Mouse (Mus musculus) hindbrain, embryonic 15.5 days (tissue): ENCODE results near the gene D930007J09Rik. TPM values are rescaled to one million over a fixed set of nuclear protein-coding genes. Genes with fewer than 3 reads are reported as not detected.

Source experiments
- ATAC-seq: fragments of 200-750 bp; cut with Nextera tagmentation; 2 replicates; pipeline ENCODE4 v1.8.0; 2017; ENCODE audit warnings: low read depth, moderate number of reproducible peaks, moderate TSS enrichment; ENCODE audit not compliant: low FRiP score
- H3K27ac ChIP-seq: fragments of 300-500 bp; sonication (generic); replicated peaks from 2 replicates; pipeline ENCODE4 v1.5.1; 2015; ENCODE audit warnings: mild to moderate bottlenecking, inconsistent platforms
- H3K27me3 ChIP-seq: fragments of 300-500 bp; sonication (generic); 2 replicates; pipeline ENCODE4 v1.6.1; 2015; ENCODE audit warnings: control low read depth, inconsistent platforms
- H3K36me3 ChIP-seq: fragments of 300-500 bp; sonication (generic); 2 replicates; pipeline ENCODE4 v1.6.1; 2015; ENCODE audit warnings: control low read depth, inconsistent platforms
- H3K4me1 ChIP-seq: fragments of 300-500 bp; sonication (generic); replicated peaks from 2 replicates; pipeline ENCODE4 v1.6.1; 2015; ENCODE audit warnings: control low read depth, inconsistent platforms
- H3K4me2 ChIP-seq: fragments of 300-500 bp; sonication (generic); 2 replicates; pipeline ENCODE4 v1.6.1; 2015; ENCODE audit warnings: moderate library complexity, mild to moderate bottlenecking, inconsistent platforms
- H3K4me3 ChIP-seq: fragments of 300-500 bp; sonication (generic); 2 replicates; pipeline ENCODE4 v1.5.1; 2015; ENCODE audit warnings: mild to moderate bottlenecking, inconsistent platforms
- H3K9ac ChIP-seq: fragments of 300-500 bp; sonication (generic); 2 replicates; pipeline ENCODE4 v1.6.1; 2015; ENCODE audit warnings: inconsistent platforms
- H3K9me3 ChIP-seq: fragments of 300-500 bp; sonication (generic); 2 replicates; pipeline ENCODE4 v1.6.1; 2016; ENCODE audit warnings: control low read depth, inconsistent platforms
- WGBS: fragments of 180-500 bp; shearing (Covaris S2); methylation state at CpG from one replicate; pipeline ENCODE4 v1.1.7; 2015; 5-methylcytosine and 5-hydroxymethylcytosine counted together
- polyA plus RNA-seq: library from polyadenylated mRNA; unstranded; fragments of >200 nt; fragmentation: Nextera tagmentation; extraction: Ambion mirVana; gene quantifications from 2 replicates; pipeline ENCODE4 v1.2.1, GENCODE M21; 2015

D930007J09Rik gene
- polyA plus RNA-seq, 1 experiment from 2014 or later, result not detected

DNA sequence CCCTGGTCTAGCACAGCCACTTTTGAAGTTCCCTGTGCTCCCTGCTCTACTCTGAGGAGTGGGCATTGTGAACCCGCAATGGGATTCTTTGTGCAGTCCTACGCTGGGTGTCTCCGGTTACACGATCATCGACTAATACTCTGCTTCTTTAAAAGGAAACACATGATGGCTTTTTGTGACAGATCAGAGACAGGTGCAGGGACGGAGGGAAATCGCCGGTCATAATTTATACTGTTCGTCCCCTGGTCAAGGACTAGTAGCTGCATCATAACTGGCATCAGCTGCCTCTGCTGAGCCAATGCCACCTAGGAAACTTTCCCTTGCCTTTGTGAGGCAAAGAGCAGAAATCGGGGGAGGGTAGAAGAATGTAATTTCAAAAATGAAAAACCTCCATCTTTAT, 26.3 kb downstream of the D930007J09Rik start:
- Histone ChIP-seq H3K27me3 (no peaks in the 10 kb centered on the region), H3K4me2 (no peak overlapping the region), H3K4me1 (no peaks in the 10 kb centered on the region), H3K36me3 (no peaks in the 10 kb centered on the region), H3K9me3 (no peaks in the 10 kb centered on the region), H3K27ac (no peak overlapping the region), H3K9ac (no peak overlapping the region), H3K4me3 (no peak overlapping the region)
- WGBS, result 92% methylated on average over 10 of the region's 10 CpGs
- ATAC-seq, result no peak

DNA sequence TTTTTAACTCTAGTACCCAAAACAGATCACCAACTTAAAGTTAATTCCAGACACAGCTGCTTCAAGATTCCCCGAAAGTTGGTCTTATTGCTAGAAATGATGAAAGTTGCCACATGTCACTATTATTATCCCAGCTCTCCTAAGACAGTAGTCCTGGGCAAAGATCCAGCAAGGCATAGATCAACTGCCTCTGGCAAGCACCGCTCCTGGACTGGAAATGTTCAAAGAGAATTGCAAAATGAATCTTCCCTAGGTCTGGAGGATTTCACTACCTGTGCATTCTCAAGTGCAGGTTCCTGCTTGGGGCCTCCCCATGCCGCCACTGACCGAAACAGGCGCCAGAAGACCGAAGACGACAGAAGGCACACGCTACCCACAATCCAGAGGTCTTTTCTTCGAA, 26.8 kb downstream of the D930007J09Rik start:
- no peak overlapping the region for H3K4me2 ChIP-seq
- no peaks in the 10 kb centered on the region for H3K36me3 ChIP-seq
- no peaks in the 10 kb centered on the region for H3K9me3 ChIP-seq
- H3K4me3 ChIP-seq, result no peak overlapping the region
- H3K27me3 ChIP-seq, result no peaks in the 10 kb centered on the region
- H3K9ac ChIP-seq, result no peak overlapping the region
- H3K4me1 ChIP-seq, result no peaks in the 10 kb centered on the region
- no peak for ATAC-seq
- H3K27ac ChIP-seq, result no peak overlapping the region
- WGBS, result 94% methylated on average over 9 of the region's 9 CpGs

DNA sequence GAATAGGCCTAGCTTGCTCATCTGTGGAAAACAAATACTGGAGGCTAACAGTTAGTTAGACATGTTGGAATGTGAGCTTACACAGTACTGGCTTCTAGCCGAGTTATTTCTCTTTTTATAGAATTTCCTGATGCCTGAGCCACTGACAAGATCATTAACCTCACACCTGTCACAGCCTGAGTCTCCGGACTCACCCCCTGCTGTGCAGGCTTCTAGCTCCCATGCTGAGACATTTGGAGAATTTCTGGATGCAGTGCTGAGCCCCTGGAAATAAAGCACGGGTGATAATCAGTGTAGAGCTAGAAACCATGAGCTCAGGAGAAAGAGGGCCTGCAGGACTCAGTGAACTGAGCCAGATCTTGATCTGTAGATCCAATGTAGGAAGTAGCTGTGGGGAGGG, 32.7 kb downstream of the D930007J09Rik start:
- WGBS, result 16% methylated on average over 3 of the region's 3 CpGs
- Histone ChIP-seq H3K9ac (no peak overlapping the region), H3K27ac (no peak overlapping the region), H3K36me3 (no peaks in the 10 kb centered on the region), H3K9me3 (no peaks in the 10 kb centered on the region), H3K4me2 (no peak overlapping the region), H3K4me3 (no peak overlapping the region), H3K4me1 (no peaks in the 10 kb centered on the region), H3K27me3 (no peaks in the 10 kb centered on the region)
- ATAC-seq, result no peak

DNA sequence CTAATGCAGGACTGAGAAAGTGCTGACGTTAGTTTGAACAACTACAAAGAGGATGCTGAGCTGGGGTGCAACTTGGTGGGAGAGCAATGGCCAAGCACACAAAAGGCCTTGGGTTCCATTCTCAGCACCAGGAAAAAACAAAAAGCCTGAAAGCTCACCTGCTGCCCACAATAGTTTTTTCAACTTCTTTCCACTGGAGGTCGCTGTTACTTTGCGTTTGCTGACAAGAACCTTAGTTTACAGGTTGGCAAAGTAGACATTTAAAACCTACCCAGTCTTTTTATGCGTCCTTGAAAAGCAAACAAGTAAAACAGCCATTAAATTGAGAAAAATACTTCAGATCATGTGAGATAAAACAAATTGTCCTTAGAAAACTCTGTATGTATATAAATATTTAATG, 34.5 kb downstream of the D930007J09Rik start:
- WGBS, result 15% methylated on average over 4 of the region's 4 CpGs
- H3K27me3 ChIP-seq, result no peaks in the 10 kb centered on the region
- ATAC-seq, result no peak
- H3K4me3 ChIP-seq, result no peak overlapping the region
- no peak overlapping the region for H3K27ac ChIP-seq
- H3K4me2 ChIP-seq, result no peak overlapping the region
- no peaks in the 10 kb centered on the region for H3K4me1 ChIP-seq
- H3K9ac ChIP-seq, result no peak overlapping the region
- no peaks in the 10 kb centered on the region for H3K9me3 ChIP-seq
- H3K36me3 ChIP-seq, result no peaks in the 10 kb centered on the region

DNA sequence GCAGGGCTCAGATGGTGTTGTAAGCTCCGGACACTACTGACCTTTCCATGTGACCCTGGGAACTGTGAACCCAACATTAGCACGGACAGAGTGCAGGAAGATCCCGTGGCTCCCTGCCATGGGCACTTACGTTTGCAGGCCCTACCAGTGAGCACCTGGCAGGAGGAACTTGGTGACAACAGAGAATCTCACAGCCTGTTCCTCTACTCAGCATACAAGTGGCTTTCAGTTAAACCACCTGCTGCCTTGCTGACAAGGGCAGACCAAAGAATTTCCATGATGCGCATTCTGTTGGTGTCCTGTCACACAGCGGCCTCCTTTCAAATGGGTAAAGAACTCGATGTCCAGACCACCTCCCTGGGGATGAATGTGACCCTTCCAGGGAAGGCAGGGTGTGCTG, 38.2 kb downstream of the D930007J09Rik start:
- ATAC-seq, result no peak
- Histone ChIP-seq H3K27ac (no peak overlapping the region), H3K4me3 (no peak overlapping the region), H3K9ac (no peak overlapping the region), H3K4me1 (peaks cover under 1% of the 10 kb centered on the region), H3K27me3 (no peaks in the 10 kb centered on the region), H3K9me3 (no peaks in the 10 kb centered on the region), H3K4me2 (no peak overlapping the region), H3K36me3 (no peaks in the 10 kb centered on the region)
- WGBS, result 19% methylated on average over 7 of the region's 7 CpGs

DNA sequence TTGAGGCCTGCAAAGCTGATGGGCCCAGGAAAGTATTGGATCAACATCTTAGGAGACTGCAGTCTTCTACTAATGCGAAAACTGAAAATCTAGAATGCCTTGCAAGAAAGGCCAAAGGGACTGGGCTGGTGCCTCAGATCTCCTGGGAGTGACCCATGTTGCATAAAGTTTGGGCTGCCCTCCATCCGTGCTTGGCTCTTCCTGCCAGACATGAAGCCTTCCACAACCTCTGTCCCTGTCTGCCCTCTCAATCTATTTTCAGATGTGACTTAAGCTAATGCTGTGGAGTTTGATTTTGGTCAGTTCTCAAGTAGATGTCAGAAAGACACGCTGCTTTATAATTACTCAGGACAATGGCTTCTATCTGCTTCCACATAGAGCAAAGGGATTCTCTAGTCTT, 39.5 kb downstream of the D930007J09Rik start:
- H3K4me3 ChIP-seq, result no peak overlapping the region
- no peaks in the 10 kb centered on the region for H3K27me3 ChIP-seq
- no peak for ATAC-seq
- no peaks in the 10 kb centered on the region for H3K36me3 ChIP-seq
- H3K4me2 ChIP-seq, result no peak overlapping the region
- no peak overlapping the region for H3K27ac ChIP-seq
- H3K9me3 ChIP-seq, result no peaks in the 10 kb centered on the region
- H3K4me1 ChIP-seq, result peaks cover 6% of the 10 kb centered on the region
- 90% methylated on average over 3 of the region's 3 CpGs for WGBS
- no peak overlapping the region for H3K9ac ChIP-seq

DNA sequence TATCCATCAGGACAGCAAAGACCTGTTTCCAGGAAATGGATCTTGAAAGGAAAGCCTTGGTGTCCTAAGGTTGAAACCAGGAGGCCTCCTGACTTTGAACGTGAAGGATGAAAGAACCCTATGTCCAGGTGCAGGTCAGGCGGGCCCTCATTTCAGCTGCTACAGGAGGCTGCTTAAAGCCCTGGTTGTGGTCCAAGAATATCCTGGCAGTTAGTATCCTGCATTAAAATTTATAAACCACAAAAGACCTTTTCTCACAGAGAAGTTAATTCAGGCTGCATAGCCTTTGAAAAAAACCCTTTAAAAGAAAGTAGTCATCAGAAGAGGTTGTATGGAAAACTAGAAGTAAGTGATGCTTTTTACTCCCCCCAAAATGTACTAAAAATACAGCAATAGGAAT, 41.9 kb downstream of the D930007J09Rik start:
- Histone ChIP-seq H3K4me2 (no peak overlapping the region), H3K36me3 (no peaks in the 10 kb centered on the region), H3K4me3 (no peak overlapping the region), H3K4me1 (peaks cover 6% of the 10 kb centered on the region), H3K27ac (no peak overlapping the region), H3K9ac (no peak overlapping the region), H3K27me3 (no peaks in the 10 kb centered on the region), H3K9me3 (no peaks in the 10 kb centered on the region)
- 91% methylated on average over 2 of the region's 2 CpGs for WGBS
- ATAC-seq, result no peak

DNA sequence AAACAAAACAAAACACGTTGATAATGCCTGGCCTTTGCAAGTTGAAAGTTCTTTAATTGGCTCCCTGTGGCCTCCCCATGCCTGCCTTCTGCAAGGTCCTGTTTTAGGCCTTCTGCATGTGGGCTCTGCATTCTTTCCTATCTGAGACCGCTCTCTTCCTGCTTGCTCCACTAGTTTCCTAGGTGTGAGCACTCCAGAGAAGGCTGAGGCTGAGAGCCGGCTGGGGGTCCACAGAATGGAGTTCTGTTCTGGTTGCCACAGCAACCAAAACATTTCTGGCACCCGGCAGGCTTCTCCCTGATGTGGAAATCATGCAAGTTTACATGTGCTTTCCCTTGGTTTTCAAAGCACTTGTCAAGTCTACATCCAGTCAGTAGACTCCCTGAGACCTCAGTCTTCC, 43.6 kb downstream of the D930007J09Rik start:
- 9% methylated on average over 4 of the region's 4 CpGs for WGBS
- ATAC-seq, result peak; percentile 83
- H3K27ac ChIP-seq, result no peak overlapping the region

More for the DNA sequence above, 43.6 kb downstream of the D930007J09Rik start:
- no peaks in the 10 kb centered on the region for H3K27me3 ChIP-seq
- no peak overlapping the region for H3K4me2 ChIP-seq
- no peaks in the 10 kb centered on the region for H3K36me3 ChIP-seq
- H3K4me1 ChIP-seq, result peaks cover 6% of the 10 kb centered on the region
- no peak overlapping the region for H3K4me3 ChIP-seq
- no peaks in the 10 kb centered on the region for H3K9me3 ChIP-seq
- no peak overlapping the region for H3K9ac ChIP-seq

Other genes starting within 250 kb of the D930007J09Rik start
- 0.06 and 0.26 TPM in 2 replicates for gene Mylk4, start 18.9 kb downstream of the D930007J09Rik start, polyA plus RNA-seq
- gene Wrnip1, start 811 bp downstream of the D930007J09Rik start, polyA plus RNA-seq, result 41.9 and 44.1 TPM in 2 replicates
- 1.7 and 5.8 TPM in 2 replicates for gene Serpinb1a, start 48.3 kb upstream of the D930007J09Rik start, polyA plus RNA-seq
- gene Serpinb1c, start 95.4 kb upstream of the D930007J09Rik start, polyA plus RNA-seq, result 0.17 TPM in 1 of 2 replicates, not detected in the other
- gene Serpinb6b, start 162.4 kb upstream of the D930007J09Rik start, polyA plus RNA-seq, result 2.0 and 2.6 TPM in 2 replicates
- 1.8 and 2.2 TPM in 2 replicates for gene Serpinb9, start 200.4 kb upstream of the D930007J09Rik start, polyA plus RNA-seq
- 0.45 and 0.57 TPM in 2 replicates for gene Serpinb9b, start 224.6 kb upstream of the D930007J09Rik start, polyA plus RNA-seq